Mouse (Mus musculus): ENCODE data around the gene 4930503B20Rik. TPM values are rescaled to one million over a fixed set of nuclear protein-coding genes. Genes with fewer than 3 reads are reported as not detected.

The 4930503B20Rik gene
- polyA plus RNA-seq, 1 experiment from 2014 or later: not detected

DNA sequence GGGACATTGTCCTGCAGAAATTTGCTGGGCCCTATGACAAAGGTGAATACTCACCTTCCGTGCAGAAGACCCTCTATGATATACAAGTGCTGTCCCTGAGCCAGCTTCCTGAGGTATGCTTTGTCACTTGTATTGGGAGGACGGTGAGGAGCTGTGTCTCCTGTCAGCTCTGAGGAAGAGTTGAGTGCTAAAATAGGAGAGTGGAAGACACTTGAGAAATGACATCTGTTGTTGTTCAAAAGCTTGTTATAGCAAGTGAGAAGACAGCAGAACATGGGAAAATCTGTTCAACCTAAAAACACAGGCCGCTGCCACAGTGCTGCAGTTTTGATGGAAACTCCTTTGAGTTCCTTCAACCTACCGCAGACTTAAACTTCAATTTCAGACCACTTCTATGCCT is 25.4 kb downstream of the 4930503B20Rik start:
- WGBS: 82% methylated on average over 4 of the region's 4 CpGs
- no peak overlapping the region for H3K27ac ChIP-seq (ENCODE audit: low read length)
- no peaks in the 10 kb centered on the region for H3K27me3 ChIP-seq (replicated peaks; ENCODE audit: control insufficient read depth, insufficient read depth, low read length)
- no peak overlapping the region for H3K4me3 ChIP-seq (ENCODE audit: low read length)
- H3K4me1 ChIP-seq (ENCODE audit: control insufficient read depth, insufficient read depth, low read length): no peaks in the 10 kb centered on the region
- no peaks in the 10 kb centered on the region for H3K9me3 ChIP-seq (ENCODE audit: control insufficient read depth, low read length)
- no peak overlapping the region for H3K4me2 ChIP-seq (ENCODE audit: low read depth, low read length)
- H3K36me3 ChIP-seq (ENCODE audit: control insufficient read depth, insufficient read depth, low read length): no peaks in the 10 kb centered on the region
- no peak overlapping the region for H3K9ac ChIP-seq (ENCODE audit: low read depth, low read length)
- ATAC-seq: no peak

DNA sequence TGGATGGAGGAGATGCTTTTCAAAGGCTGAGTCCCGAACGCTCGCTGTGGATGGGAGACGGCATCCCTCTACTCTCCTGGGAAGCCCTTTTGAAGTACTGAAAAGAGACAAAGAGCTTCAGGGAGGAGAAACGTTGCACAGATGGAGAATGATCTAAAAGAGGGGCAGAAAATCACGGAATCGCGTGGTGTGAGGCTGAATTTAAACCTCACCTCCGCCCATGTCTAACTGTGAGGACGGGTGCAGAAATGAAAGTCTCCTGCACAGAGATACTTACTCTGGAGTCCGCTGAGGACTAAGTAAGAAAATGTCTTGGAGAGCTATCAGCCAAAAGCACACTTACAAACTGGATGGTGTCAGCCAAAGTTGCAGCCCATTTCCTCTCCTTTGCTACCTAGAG is 29.2 kb downstream of the 4930503B20Rik start:
- H3K4me1 ChIP-seq (ENCODE audit: control insufficient read depth, insufficient read depth, low read length): no peaks in the 10 kb centered on the region
- no peak overlapping the region for H3K27ac ChIP-seq (ENCODE audit: low read length)
- no peaks in the 10 kb centered on the region for H3K27me3 ChIP-seq (replicated peaks; ENCODE audit: control insufficient read depth, insufficient read depth, low read length)
- H3K4me3 ChIP-seq (ENCODE audit: low read length): no peak overlapping the region
- no peak overlapping the region for H3K9ac ChIP-seq (ENCODE audit: low read depth, low read length)
- H3K4me2 ChIP-seq (ENCODE audit: low read depth, low read length): no peak overlapping the region
- no peaks in the 10 kb centered on the region for H3K36me3 ChIP-seq (ENCODE audit: control insufficient read depth, insufficient read depth, low read length)
- no peak for ATAC-seq
- no peaks in the 10 kb centered on the region for H3K9me3 ChIP-seq (ENCODE audit: control insufficient read depth, low read length)
- WGBS: 88% methylated on average over 11 of the region's 11 CpGs

DNA sequence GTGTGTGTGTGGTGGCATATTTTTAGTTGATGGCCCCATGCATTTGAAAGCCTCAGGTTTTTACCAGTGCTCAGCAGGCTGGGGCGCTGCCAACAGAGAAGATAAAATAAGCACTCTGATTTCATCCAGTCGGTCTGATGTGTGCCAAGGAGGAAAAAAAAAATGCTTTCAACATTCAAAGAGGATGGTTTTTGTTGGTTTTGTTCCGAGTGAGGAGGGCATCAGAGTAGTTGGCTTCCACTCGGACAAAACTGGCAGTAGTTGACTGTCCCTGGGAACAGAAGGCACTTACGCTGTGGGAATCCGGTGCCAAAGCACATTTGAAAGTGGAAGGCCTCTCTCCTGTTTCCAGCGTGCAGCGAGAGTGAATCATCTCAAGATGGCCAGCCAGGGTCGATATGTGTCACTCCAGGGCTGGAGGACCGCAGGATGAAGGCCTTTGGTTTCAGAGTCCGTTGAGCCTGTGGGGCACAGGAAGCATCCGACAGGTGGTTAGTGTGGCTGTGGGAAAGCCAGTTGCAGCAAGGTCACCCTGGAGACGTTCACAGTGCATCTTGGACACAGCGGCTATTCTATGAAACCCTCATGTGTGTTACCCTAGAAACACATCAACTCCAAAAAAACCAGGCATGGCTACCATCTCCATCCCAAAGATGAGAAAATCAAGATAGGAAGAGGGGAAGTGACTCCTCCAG is 30.4 kb downstream of the 4930503B20Rik start:
- H3K36me3 ChIP-seq (ENCODE audit: control insufficient read depth, insufficient read depth, low read length): no peaks in the 10 kb centered on the region
- no peak overlapping the region for H3K27ac ChIP-seq (ENCODE audit: low read length)
- no peak overlapping the region for H3K4me3 ChIP-seq (ENCODE audit: low read length)
- H3K27me3 ChIP-seq (replicated peaks; ENCODE audit: control insufficient read depth, insufficient read depth, low read length): no peaks in the 10 kb centered on the region
- no peaks in the 10 kb centered on the region for H3K9me3 ChIP-seq (ENCODE audit: control insufficient read depth, low read length)
- ATAC-seq: no peak
- WGBS: 82% methylated on average over 14 of the region's 14 CpGs
- H3K4me2 ChIP-seq (ENCODE audit: low read depth, low read length): no peak overlapping the region
- no peak overlapping the region for H3K9ac ChIP-seq (ENCODE audit: low read depth, low read length)
- no peaks in the 10 kb centered on the region for H3K4me1 ChIP-seq (ENCODE audit: control insufficient read depth, insufficient read depth, low read length)

DNA sequence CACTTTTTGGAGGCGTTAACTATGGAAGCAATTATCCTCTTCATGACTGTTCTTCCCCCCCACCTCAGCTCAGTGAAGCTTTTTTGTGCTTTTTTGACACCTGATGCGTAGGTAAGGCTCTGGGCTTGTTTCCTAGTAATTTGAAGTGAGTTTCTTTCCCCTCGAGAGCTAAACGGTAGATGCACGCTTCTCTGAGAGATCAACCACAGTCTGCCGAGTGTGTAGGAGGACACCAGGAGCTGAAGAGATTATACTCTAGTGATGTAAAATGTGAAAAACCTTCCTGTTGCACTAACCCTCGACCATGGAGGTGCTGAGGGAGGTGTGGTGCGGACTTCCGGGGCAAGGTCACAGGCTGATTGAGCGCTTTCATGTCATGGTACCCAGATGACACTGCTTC is 31.0 kb downstream of the 4930503B20Rik start:
- no peak overlapping the region for H3K9ac ChIP-seq (ENCODE audit: low read depth, low read length)
- H3K9me3 ChIP-seq (ENCODE audit: control insufficient read depth, low read length): no peaks in the 10 kb centered on the region
- H3K4me1 ChIP-seq (ENCODE audit: control insufficient read depth, insufficient read depth, low read length): no peaks in the 10 kb centered on the region
- H3K36me3 ChIP-seq (ENCODE audit: control insufficient read depth, insufficient read depth, low read length): no peaks in the 10 kb centered on the region
- no peak overlapping the region for H3K27ac ChIP-seq (ENCODE audit: low read length)
- 83% methylated on average over 10 of the region's 10 CpGs for WGBS
- no peak overlapping the region for H3K4me3 ChIP-seq (ENCODE audit: low read length)
- no peak overlapping the region for H3K4me2 ChIP-seq (ENCODE audit: low read depth, low read length)
- no peaks in the 10 kb centered on the region for H3K27me3 ChIP-seq (replicated peaks; ENCODE audit: control insufficient read depth, insufficient read depth, low read length)
- no peak for ATAC-seq

DNA sequence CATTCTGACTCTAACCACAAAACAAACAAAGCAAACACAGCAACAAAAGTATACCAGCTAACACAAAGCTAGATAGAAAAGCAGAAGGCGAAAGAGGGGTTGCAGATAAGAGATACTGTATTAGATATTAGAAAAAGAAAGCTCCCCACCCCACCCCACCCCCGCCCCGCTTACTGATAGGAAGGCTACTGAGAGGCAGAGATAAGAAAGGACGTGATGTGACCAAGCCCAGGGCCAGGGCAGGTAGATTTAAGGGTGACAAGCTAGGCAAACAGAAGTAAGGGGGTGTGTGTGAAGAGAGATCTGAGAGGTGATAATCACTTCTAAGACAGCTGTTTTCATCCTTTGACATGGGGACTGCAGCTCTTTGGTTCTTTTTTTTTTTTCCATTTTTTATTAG is 32.8 kb downstream of the 4930503B20Rik start:
- Histone ChIP-seq H3K36me3 (ENCODE audit: control insufficient read depth, insufficient read depth, low read length) (no peaks in the 10 kb centered on the region), H3K27me3 (replicated peaks; ENCODE audit: control insufficient read depth, insufficient read depth, low read length) (no peaks in the 10 kb centered on the region), H3K4me1 (ENCODE audit: control insufficient read depth, insufficient read depth, low read length) (no peaks in the 10 kb centered on the region), H3K9me3 (ENCODE audit: control insufficient read depth, low read length) (no peaks in the 10 kb centered on the region), H3K4me3 (ENCODE audit: low read length) (no peak overlapping the region), H3K4me2 (ENCODE audit: low read depth, low read length) (no peak overlapping the region), H3K27ac (ENCODE audit: low read length) (no peak overlapping the region), H3K9ac (ENCODE audit: low read depth, low read length) (no peak overlapping the region)
- ATAC-seq: no peak
- 59% methylated on average over 4 of the region's 4 CpGs for WGBS

DNA sequence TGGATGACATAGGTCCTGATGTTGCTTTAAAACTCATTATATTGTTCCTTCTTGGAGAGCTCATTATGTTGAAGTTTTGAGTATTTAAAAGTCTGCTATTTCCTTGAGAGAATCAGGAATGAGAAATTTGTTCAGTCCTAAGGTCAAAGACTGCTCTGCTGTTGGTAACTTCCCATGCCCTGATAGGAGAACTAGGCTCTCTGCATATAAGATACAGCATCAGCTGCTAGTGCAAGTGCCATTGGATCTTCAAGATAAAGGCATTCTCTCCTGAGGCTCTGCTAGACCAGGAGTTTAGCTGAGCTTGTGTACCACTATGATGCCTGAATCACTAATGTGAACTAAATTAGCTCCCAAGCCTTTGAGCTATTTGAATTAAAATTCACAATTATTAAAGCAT is 33.2 kb downstream of the 4930503B20Rik start:
- no peak overlapping the region for H3K9ac ChIP-seq (ENCODE audit: low read depth, low read length)
- ATAC-seq: no peak

DNA sequence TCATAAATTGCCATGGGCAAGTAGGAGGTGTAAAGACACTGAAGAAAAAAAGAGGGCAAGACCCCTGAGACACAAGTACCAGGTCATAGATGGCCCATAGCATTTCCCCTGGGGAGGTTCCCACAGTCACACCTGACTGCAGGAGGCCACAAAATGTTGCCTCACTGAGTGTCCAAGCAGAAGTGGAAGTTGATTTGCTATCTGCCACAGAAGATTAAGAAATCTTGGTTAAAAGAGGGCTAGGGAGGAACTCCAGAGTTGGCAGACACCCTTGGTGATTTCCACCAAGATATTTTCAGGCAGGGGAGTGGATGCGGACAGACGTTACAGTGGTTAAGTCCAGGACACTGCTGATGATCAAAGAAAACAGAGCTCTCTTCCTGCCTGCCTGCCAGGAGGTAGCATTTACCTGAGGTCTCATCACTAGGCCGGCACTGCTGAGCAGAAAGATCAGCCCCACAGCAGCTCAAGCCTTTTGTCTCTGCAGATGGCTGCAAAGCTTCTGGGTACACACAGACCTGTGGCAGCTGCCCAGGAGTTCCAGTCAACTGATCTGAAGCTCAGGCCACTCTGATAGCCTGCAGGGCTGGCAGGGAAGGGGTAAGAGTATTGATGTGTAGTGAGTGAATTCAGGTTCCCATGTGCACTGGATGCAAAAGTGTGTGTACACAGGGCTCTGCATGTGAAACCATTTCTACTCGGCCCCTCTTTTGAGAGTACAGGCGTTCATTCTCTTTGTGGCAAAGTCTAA is 34.4 kb downstream of the 4930503B20Rik start:
- no peaks in the 10 kb centered on the region for H3K27me3 ChIP-seq (replicated peaks; ENCODE audit: control insufficient read depth, insufficient read depth, low read length)
- H3K4me2 ChIP-seq (ENCODE audit: low read depth, low read length): no peak overlapping the region
- no peak for ATAC-seq
- H3K9me3 ChIP-seq (ENCODE audit: control insufficient read depth, low read length): no peaks in the 10 kb centered on the region
- H3K9ac ChIP-seq (ENCODE audit: low read depth, low read length): no peak overlapping the region
- H3K27ac ChIP-seq (ENCODE audit: low read length): no peak overlapping the region
- no peak overlapping the region for H3K4me3 ChIP-seq (ENCODE audit: low read length)
- 78% methylated on average over 5 of the region's 5 CpGs for WGBS
- no peaks in the 10 kb centered on the region for H3K4me1 ChIP-seq (ENCODE audit: control insufficient read depth, insufficient read depth, low read length)
- no peaks in the 10 kb centered on the region for H3K36me3 ChIP-seq (ENCODE audit: control insufficient read depth, insufficient read depth, low read length)

More for the DNA sequence above, 33.2 kb downstream of the 4930503B20Rik start:
- H3K36me3 ChIP-seq (ENCODE audit: control insufficient read depth, insufficient read depth, low read length): no peaks in the 10 kb centered on the region
- H3K27ac ChIP-seq (ENCODE audit: low read length): no peak overlapping the region
- no peaks in the 10 kb centered on the region for H3K9me3 ChIP-seq (ENCODE audit: control insufficient read depth, low read length)
- no peaks in the 10 kb centered on the region for H3K27me3 ChIP-seq (replicated peaks; ENCODE audit: control insufficient read depth, insufficient read depth, low read length)
- no peak overlapping the region for H3K4me3 ChIP-seq (ENCODE audit: low read length)
- no peak overlapping the region for H3K4me2 ChIP-seq (ENCODE audit: low read depth, low read length)
- no peaks in the 10 kb centered on the region for H3K4me1 ChIP-seq (ENCODE audit: control insufficient read depth, insufficient read depth, low read length)

DNA sequence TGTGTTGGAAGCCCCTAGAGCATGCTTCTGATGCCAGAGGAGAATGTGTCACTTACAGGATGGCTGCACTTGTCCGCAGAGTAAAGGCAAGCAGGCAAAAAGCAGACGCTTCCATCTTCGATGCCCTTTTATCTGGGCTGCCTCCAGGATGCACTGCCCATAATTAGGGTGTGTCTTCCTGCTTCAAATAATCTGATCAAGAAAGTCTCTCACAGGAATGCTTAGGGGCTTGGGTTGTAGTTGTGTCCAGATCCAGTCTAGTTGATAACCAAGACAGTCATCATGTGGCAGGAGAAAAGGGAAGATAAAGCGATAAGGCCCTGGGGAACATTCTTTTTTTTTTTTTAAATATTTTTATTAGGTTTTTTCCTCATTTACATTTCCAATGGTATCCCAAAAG is 35.6 kb downstream of the 4930503B20Rik start, which contains the start of gene Dnase2b:
TSS of gene Dnase2b (minus strand) at position 101 of the 400 bp plus-strand sequence.
- no peak within 1 kb of the TSS for H3K27ac ChIP-seq (ENCODE audit: low read length)
- H3K4me3 ChIP-seq (ENCODE audit: low read length): no peak within 1 kb of the TSS
- no peak for ATAC-seq
- H3K9ac ChIP-seq (ENCODE audit: low read depth, low read length): no peak within 1 kb of the TSS
- H3K4me2 ChIP-seq (ENCODE audit: low read depth, low read length): no peak within 1 kb of the TSS
- no peaks in the 10 kb centered on the region for H3K36me3 ChIP-seq (ENCODE audit: control insufficient read depth, insufficient read depth, low read length)
- no peaks in the 10 kb centered on the region for H3K4me1 ChIP-seq (ENCODE audit: control insufficient read depth, insufficient read depth, low read length)
- WGBS: 93% methylated on average over 4 of the region's 4 CpGs
- no peaks in the 10 kb centered on the region for H3K9me3 ChIP-seq (ENCODE audit: control insufficient read depth, low read length)
- H3K27me3 ChIP-seq (replicated peaks; ENCODE audit: control insufficient read depth, insufficient read depth, low read length): no peaks in the 10 kb centered on the region

DNA sequence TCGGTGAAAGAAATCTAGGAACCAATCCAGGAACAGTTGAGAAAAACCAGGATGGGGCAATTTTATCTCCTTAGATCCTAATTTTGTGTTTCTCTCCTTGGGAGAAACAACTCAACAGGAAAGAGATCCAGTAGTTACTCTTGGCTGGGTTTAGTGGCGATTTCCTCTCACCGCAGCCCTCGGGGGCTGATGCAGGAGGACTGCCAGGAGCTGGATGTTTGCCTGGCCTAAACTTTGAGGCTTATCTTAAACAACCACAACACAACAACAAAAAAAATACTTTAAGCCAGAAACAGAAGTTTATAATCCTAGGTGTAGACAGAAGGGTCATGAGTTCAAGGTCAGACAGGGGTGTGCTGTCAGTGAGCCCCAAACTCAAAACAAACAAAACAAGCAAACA is 39.3 kb downstream of the 4930503B20Rik start:
- Histone ChIP-seq H3K27ac (ENCODE audit: low read length) (no peak overlapping the region), H3K27me3 (replicated peaks; ENCODE audit: control insufficient read depth, insufficient read depth, low read length) (no peaks in the 10 kb centered on the region), H3K9ac (ENCODE audit: low read depth, low read length) (no peak overlapping the region), H3K4me2 (ENCODE audit: low read depth, low read length) (no peak overlapping the region), H3K36me3 (ENCODE audit: control insufficient read depth, insufficient read depth, low read length) (no peaks in the 10 kb centered on the region), H3K4me3 (ENCODE audit: low read length) (no peak overlapping the region), H3K9me3 (ENCODE audit: control insufficient read depth, low read length) (no peaks in the 10 kb centered on the region), H3K4me1 (ENCODE audit: control insufficient read depth, insufficient read depth, low read length) (no peaks in the 10 kb centered on the region)
- WGBS: 67% methylated on average over 4 of the region's 4 CpGs
- no peak for ATAC-seq

Measured in intestine, embryonic 16.5 days (tissue).